Mouse (Mus musculus) ES-E14 (cell line): ENCODE data around the gene Pex26. TPM values are rescaled to one million over a fixed set of nuclear protein-coding genes. Genes with fewer than 3 reads are reported as not detected.

Experiments used
- DNase-seq: peaks from one replicate; pipeline ENCODE4 v3.0.0-alpha.2; 2013; ENCODE audit warnings: low read depth, low spot score
- H3K27ac ChIP-seq: 2 replicates; pipeline ENCODE4 v1.5.1; 2012; ENCODE audit warnings: low read depth, mild to moderate bottlenecking, low read length, moderate library complexity, mixed read lengths; ENCODE audit not compliant: poor library complexity, insufficient read depth, severe bottlenecking
- H3K36me3 ChIP-seq: 2 replicates; pipeline ENCODE4 v1.6.1; 2012; ENCODE audit warnings: mild to moderate bottlenecking, low read length, moderate library complexity, mixed read lengths; ENCODE audit not compliant: control insufficient read depth, poor library complexity, insufficient read depth, severe bottlenecking
- H3K4me1 ChIP-seq, 2 experiments: fragments of 150-350 bp in 1 of 2; sonication (generic) in 1 of 2; 2 replicates each; pipeline ENCODE4 v1.6.1; 2012; ENCODE audit warnings: low read length in 2 of 2, mild to moderate bottlenecking in 1 of 2, mixed read lengths in 1 of 2; ENCODE audit not compliant: control insufficient read depth in 2 of 2, insufficient read depth in 2 of 2, poor library complexity in 1 of 2
- H3K4me3 ChIP-seq, 2 experiments: fragments of 150-350 bp in 1 of 2; sonication (generic) in 1 of 2; 2 replicates each; pipeline ENCODE4 v1.5.1; 2012; ENCODE audit warnings: low read length in 2 of 2, low read depth in 1 of 2, mild to moderate bottlenecking in 1 of 2, mixed read lengths in 1 of 2; ENCODE audit not compliant: insufficient read depth in 1 of 2, poor library complexity in 1 of 2, severe bottlenecking in 1 of 2
- H3K9ac ChIP-seq: 2 replicates; pipeline ENCODE4 v1.6.1; 2012; ENCODE audit warnings: low read depth, mild to moderate bottlenecking, low read length, mixed read lengths; ENCODE audit not compliant: poor library complexity, insufficient read depth, severe bottlenecking
- H3K9me3 ChIP-seq: fragments of 150-350 bp; sonication (generic); 2 replicates; pipeline ENCODE4 v1.6.1; 2012; ENCODE audit warnings: low read depth, mild to moderate bottlenecking, low read length; ENCODE audit not compliant: control insufficient read depth, insufficient read depth
- CHD2 ChIP-seq: IDR thresholded peaks from 2 replicates; pipeline ENCODE4 v1.6.1; 2014; ENCODE audit warnings: mild to moderate bottlenecking, low read depth, low read length, inconsistent platforms
- HCFC1 ChIP-seq: IDR thresholded peaks from 2 replicates; pipeline ENCODE4 v1.6.1; 2012; ENCODE audit warnings: low read length, inconsistent platforms, borderline replicate concordance; ENCODE audit not compliant: insufficient read depth
- MAFK ChIP-seq: IDR thresholded peaks from 2 replicates; pipeline ENCODE4 v1.6.1; 2014; ENCODE audit warnings: mild to moderate bottlenecking, low read depth, low read length, inconsistent platforms; ENCODE audit not compliant: insufficient read depth
- ZC3H11A ChIP-seq: IDR thresholded peaks from 2 replicates; pipeline ENCODE4 v1.6.1; 2012; ENCODE audit warnings: low read depth, mild to moderate bottlenecking, inconsistent platforms, low read length, borderline replicate concordance
- ZNF384 ChIP-seq: IDR thresholded peaks from 2 replicates; pipeline ENCODE4 v1.6.1; 2012; ENCODE audit warnings: low read depth, low read length, inconsistent platforms
- in situ Hi-C, 2 experiments: fragments of 600-800 bp; cut with MboI; formaldehyde crosslinking; loops; one replicate each; pipeline ENCODE4 v1.15.1; 2025; ENCODE audit warnings: low sequenced_read_pairs in 2 of 2, inconsistent platforms in 1 of 2; ENCODE audit not compliant: unreplicated experiment in 2 of 2
- total RNA-seq: library from RNA; depleted of rRNA; stranded (reverse); fragments of 300-350 nt; gene quantifications from 2 replicates; pipeline ENCODE4 v1.2.3, GENCODE M21; 2012

Gene Pex26
- total RNA-seq, 1 experiment = 6.6 TPM

- Histone ChIP-seq H3K27ac (no peak overlapping the region), H3K9me3 (no peaks in the 10 kb centered on the region), H3K4me1 (peaks cover 0 to 7% of the 10 kb centered on the region in 2 experiments; a peak in 2 of 4 replicates), H3K9ac (no peak overlapping the region), H3K4me3 (no peak overlapping the region), H3K36me3 (no peaks in the 10 kb centered on the region)
- no peak for DNase-seq
- TF ChIP-seq ZC3H11A (no peak), ZNF384 (no peak), MAFK (no peak), CHD2 (no peak), HCFC1 (no peak)
- in situ Hi-C loops = no loop called here
These were observed 43.3 kb downstream of the Pex26 start for GRCm38 (mm10) chr6:121226744-121227143.

- Histone ChIP-seq H3K4me3 (no peak overlapping the region), H3K9me3 (no peaks in the 10 kb centered on the region), H3K27ac (no peak overlapping the region), H3K4me1 (peaks cover 0 to 7% of the 10 kb centered on the region in 2 experiments; a peak in 2 of 4 replicates), H3K36me3 (no peaks in the 10 kb centered on the region), H3K9ac (no peak overlapping the region)
- TF ChIP-seq HCFC1 (no peak), MAFK (no peak), CHD2 (no peak), ZNF384 (no peak), ZC3H11A (no peak)
- DNase-seq = no peak
- in situ Hi-C loops = no loop called here
These were observed 45.0 kb downstream of the Pex26 start for GRCm38 (mm10) chr6:121228421-121228820.

GRCm38 (mm10) chr6:121232652-121233051, 49.2 kb downstream of the Pex26 start:
- Histone ChIP-seq H3K36me3 (no peaks in the 10 kb centered on the region), H3K9ac (no peak overlapping the region), H3K9me3 (no peaks in the 10 kb centered on the region), H3K4me1 (no peaks in the 10 kb centered on the region), H3K4me3 (no peak overlapping the region), H3K27ac (no peak overlapping the region)
- TF ChIP-seq MAFK = no peak
- no peak for TF ChIP-seq ZC3H11A
- no peak for TF ChIP-seq CHD2
- no peak for TF ChIP-seq HCFC1
- no peak for TF ChIP-seq ZNF384
- in situ Hi-C loops = no loop called here
- DNase-seq = no peak

- no peak for DNase-seq
- TF ChIP-seq ZC3H11A (no peak), ZNF384 (no peak), CHD2 (no peak), HCFC1 (no peak), MAFK (no peak)
- in situ Hi-C loops = no loop called here
- Histone ChIP-seq H3K27ac (no peak overlapping the region), H3K9ac (no peak overlapping the region), H3K36me3 (no peaks in the 10 kb centered on the region), H3K4me3 (no peak overlapping the region), H3K4me1 (no peaks in the 10 kb centered on the region), H3K9me3 (no peaks in the 10 kb centered on the region)
These were observed 52.9 kb downstream of the Pex26 start for GRCm38 (mm10) chr6:121236386-121236785.

- in situ Hi-C loops = no loop called here
- TF ChIP-seq MAFK (no peak), HCFC1 (no peak), ZNF384 (no peak), CHD2 (no peak), ZC3H11A (no peak)
- H3K36me3 ChIP-seq = no peaks in the 10 kb centered on the region
- DNase-seq = no peak
- no peak overlapping the region for H3K9ac ChIP-seq
- no peak overlapping the region for H3K4me3 ChIP-seq
- H3K27ac ChIP-seq = no peak overlapping the region
- no peaks in the 10 kb centered on the region for H3K4me1 ChIP-seq
- no peaks in the 10 kb centered on the region for H3K9me3 ChIP-seq
These were observed 54.7 kb downstream of the Pex26 start for GRCm38 (mm10) chr6:121238209-121238608.
